Mouse (Mus musculus): ENCODE data around the gene Cltc. TPM values are rescaled to one million over a fixed set of nuclear protein-coding genes. Genes with fewer than 3 reads are reported as not detected.
A peak's percentile ranks its signal among the peaks of the same experiment; 100 is the strongest.

Gene Cltc
- polyA plus RNA-seq, 1 experiment from 2014 or later: 172 TPM

GRCm38 (mm10) chr11:86646136-86646834, 111.1 kb downstream of the Cltc start:
- Histone ChIP-seq H3K4me2 (ENCODE audit: low read length) (peak overlapping the region; percentile 31), H3K27me3 (ENCODE audit: control insufficient read depth, insufficient read depth, low read length) (no peaks in the 10 kb centered on the region), H3K4me1 (ENCODE audit: control insufficient read depth in 2 of 2, insufficient read depth in 2 of 2, low read length in 2 of 2) (peaks cover 4 to 24% of the 10 kb centered on the region in 2 experiments; a peak in 3 of 4 replicates), H3K36me3 (ENCODE audit: control insufficient read depth, insufficient read depth, low read length) (peaks cover 6% of the 10 kb centered on the region), H3K27ac (replicated peaks in 1 of 2; ENCODE audit: control insufficient read depth in 1 of 2, insufficient read depth in 1 of 2, low read depth in 2 of 2, low read length in 2 of 2) (peak overlapping the region; percentile 91 to 93), H3K4me3 (ENCODE audit: control insufficient read depth in 1 of 2, insufficient read depth in 1 of 2, low read depth in 1 of 2, low read length in 2 of 2) (no peak overlapping the region), H3K9me3 (ENCODE audit: control insufficient read depth, low read length) (no peaks in the 10 kb centered on the region), H3K9ac (ENCODE audit: low read length) (peak overlapping the region; percentile 18)
- WGBS: 23% methylated on average over 7 of the region's 7 CpGs
- peak; percentile 81 for ATAC-seq (ENCODE audit: insufficient number of reproducible peaks, insufficient read depth, low FRiP score, low read depth)

DNA sequence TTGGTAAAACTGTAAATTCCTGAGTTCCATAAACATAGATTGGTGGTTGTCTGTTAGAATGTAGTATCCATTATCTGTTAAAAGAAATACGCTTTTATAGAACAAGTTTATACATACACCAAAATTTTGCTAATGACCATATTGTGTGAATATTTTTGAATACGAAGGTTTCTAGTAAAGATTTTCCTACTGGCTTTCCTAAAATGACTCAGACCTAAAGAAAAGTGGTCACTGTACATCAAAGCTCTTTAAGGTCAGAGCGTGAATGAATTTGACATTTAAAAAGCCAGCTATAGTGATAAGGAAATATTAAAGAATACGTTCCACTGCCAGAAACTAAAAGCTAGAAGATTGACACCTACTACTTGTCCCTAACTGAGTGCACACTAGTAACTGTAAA, 112.8 kb downstream of the Cltc start:
- 87% methylated on average over 4 of the region's 4 CpGs for WGBS
- H3K27me3 ChIP-seq (ENCODE audit: control insufficient read depth, insufficient read depth, low read length): no peaks in the 10 kb centered on the region
- no peak overlapping the region for H3K27ac ChIP-seq (replicated peaks in 1 of 2; ENCODE audit: control insufficient read depth in 1 of 2, insufficient read depth in 1 of 2, low read depth in 2 of 2, low read length in 2 of 2)
- H3K36me3 ChIP-seq (ENCODE audit: control insufficient read depth, insufficient read depth, low read length): peaks cover 6% of the 10 kb centered on the region
- no peak overlapping the region for H3K4me3 ChIP-seq (ENCODE audit: control insufficient read depth in 1 of 2, insufficient read depth in 1 of 2, low read depth in 1 of 2, low read length in 2 of 2)
- peaks cover 4 to 16% of the 10 kb centered on the region in 2 experiments; a peak in 3 of 4 replicates for H3K4me1 ChIP-seq (ENCODE audit: control insufficient read depth in 2 of 2, insufficient read depth in 2 of 2, low read length in 2 of 2)
- H3K4me2 ChIP-seq (ENCODE audit: low read length): no peak overlapping the region
- no peaks in the 10 kb centered on the region for H3K9me3 ChIP-seq (ENCODE audit: control insufficient read depth, low read length)
- no peak for ATAC-seq (ENCODE audit: insufficient number of reproducible peaks, insufficient read depth, low FRiP score, low read depth)
- no peak overlapping the region for H3K9ac ChIP-seq (ENCODE audit: low read length)

Other genes with a start within 250 kb of the Cltc start
- 33.4 and 34.8 TPM in 2 replicates for gene Rps6kb1, start 212.8 kb downstream of the Cltc start, polyA plus RNA-seq (2014; fragmentation: Nextera tagmentation; extraction: Ambion mirVana)
- 12.0 and 13.2 TPM in 2 replicates for gene Tubd1, start 212.6 kb downstream of the Cltc start, polyA plus RNA-seq (2014; fragmentation: Nextera tagmentation; extraction: Ambion mirVana)
- gene Vmp1, start 73.7 kb downstream of the Cltc start, polyA plus RNA-seq (2014; fragmentation: Nextera tagmentation; extraction: Ambion mirVana): 98.5 and 101 TPM in 2 replicates
- gene Ptrh2, start 73.6 kb downstream of the Cltc start, polyA plus RNA-seq (2014; fragmentation: Nextera tagmentation; extraction: Ambion mirVana): 21.5 and 22.3 TPM in 2 replicates
- 17.0 and 17.9 TPM in 2 replicates for gene Dhx40, start 50.2 kb upstream of the Cltc start, polyA plus RNA-seq (2014; fragmentation: Nextera tagmentation; extraction: Ambion mirVana)
- 22.8 and 23.5 TPM in 2 replicates for gene Ypel2, start 236.1 kb upstream of the Cltc start, polyA plus RNA-seq (2014; fragmentation: Nextera tagmentation; extraction: Ambion mirVana)

Data from heart, embryonic 14.5 days (tissue).